Mouse (Mus musculus): Measurements from ENCODE around the gene Mpp3.

The Mpp3 gene

DNA sequence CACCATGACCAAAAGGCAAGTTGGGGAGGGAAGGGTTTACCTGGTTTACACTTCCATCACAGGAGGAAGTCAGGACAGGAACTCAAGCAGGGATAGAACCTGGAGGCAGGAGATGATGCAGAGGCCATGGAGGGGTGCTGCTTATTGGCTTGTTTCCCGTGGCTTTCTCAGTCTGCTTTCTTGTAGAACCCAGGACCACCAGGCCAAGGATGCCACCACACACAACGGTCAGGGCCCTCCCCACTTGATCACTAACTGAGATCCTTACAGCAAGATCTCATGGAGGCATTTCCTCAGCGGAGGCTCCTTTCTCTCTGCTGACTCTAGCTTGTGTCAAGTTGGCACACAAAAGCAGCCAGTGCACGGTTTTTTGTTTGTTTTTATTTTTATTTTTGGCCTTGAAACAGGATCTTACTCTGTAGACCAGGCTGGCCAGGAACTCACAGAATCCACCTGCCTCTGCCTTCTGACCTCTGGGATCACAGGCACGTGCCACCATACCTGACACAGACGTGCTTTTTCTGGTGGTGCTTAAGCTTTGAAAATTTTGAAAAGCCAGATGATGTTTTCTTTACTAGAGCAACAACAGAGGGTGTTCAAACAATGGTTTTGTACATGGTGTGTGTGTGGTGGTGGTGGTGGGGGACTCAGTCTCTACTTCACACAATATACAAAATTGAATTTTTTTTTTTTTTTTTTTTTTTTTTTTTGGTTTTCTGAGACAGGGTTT lies at the start of gene Mpp3:
Gene Mpp3, minus strand, starts transcription at position 375 of the 730 bp plus-strand sequence.
- DNase-seq (ENCODE audit: low spot score), result no peak

DNA sequence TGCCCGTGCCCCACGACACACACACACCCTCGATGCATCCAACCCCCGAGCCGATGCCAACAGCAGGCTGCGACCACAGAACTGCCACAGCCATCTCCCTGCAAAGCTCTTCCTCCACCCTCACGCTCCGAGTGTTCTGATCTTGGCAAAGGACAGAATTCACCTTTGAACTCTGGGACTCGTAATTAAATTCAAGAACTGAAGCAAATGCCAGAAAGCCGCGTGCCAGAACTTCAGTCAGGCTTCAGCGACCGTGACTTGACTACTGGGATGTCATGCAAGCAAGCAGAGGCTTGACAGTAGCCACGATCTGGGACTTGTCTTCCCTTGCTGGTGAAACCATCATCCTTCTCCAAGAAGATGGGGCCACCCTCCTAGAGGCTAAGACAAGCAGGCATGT lies 45.5 kb upstream of the Mpp3 start:
- no peak for DNase-seq (ENCODE audit: low spot score)

DNA sequence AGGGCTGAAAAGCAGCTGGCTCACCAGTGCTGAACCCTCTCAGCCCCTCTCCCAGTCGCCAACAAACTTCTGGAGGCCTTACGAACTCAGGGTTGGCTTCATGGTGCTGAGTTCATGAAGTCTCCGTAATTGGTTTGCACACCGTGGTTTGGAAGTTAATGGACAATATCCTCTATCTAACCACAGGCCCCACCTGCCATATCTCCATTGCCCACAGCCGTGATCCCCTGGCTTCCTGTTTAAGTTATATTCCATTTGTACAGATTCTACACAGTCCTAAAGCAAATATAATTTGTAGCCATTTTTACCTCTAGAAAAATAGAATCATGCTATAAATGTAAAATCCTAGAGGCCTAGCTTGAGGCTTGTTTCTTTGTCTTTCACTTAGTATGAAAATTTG lies 44.5 kb upstream of the Mpp3 start:
- no peak for DNase-seq (ENCODE audit: low spot score)

DNA sequence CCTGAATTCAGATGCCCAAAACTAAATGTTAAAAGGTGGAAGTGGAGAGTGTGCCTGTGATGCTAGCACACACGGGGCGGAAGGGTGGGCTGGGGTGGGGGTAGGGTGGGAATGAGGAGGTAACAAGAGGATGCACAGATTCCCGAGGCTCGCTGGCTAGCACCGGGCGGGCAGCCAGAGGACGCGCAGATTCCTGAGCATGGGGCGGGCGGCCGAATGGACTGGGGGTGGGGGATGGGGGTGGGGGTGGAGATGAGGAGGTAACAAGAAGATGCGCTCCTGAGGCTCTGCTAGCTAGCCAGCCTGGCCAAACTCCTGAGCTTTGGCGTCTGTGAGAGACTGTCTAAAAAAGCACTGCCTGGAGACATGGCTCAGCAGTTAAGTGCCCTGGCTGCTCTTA lies 42.2 kb upstream of the Mpp3 start:
- no peak for DNase-seq (ENCODE audit: low spot score)

DNA sequence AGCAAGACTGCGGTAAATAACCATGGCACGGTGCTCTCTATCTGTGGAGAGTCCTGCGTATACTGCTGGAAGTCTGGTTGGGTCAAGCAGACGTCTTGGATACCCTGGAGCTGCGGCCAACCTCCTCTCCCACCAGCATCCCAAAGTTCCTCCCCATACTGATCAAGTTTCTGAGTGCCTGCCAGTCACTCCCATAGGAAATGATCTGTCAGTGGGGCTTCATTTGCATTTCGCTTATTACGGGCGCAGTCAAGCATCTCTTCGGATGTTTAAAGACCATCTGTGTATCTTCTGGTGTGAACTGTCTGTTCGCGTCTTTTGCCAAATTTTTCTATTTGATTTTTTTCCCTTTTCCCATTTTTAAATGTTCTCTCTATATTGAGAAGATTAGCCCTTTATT lies 41.4 kb upstream of the Mpp3 start:
- no peak for DNase-seq (ENCODE audit: low spot score)

DNA sequence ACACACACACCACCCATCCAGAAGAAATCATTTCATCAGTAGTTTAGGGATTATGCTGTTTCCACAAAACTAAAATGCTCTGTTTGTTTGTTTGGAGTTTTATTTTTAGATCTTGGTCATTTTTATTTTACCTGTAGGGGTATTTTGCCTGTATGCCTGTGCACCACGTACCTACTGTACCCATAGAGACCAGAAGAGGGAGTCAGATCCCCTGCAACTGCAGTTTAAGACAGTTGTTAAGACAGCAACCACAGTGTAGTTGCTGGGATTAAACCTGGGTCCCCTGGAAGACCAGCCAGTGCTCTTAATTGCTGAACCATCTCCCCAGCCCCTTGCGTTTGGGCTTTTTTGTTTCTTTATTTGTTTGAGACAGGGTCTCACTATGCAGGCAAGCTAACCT lies 40.7 kb upstream of the Mpp3 start:
- DNase-seq (ENCODE audit: low spot score), result peak; percentile 44

DNA sequence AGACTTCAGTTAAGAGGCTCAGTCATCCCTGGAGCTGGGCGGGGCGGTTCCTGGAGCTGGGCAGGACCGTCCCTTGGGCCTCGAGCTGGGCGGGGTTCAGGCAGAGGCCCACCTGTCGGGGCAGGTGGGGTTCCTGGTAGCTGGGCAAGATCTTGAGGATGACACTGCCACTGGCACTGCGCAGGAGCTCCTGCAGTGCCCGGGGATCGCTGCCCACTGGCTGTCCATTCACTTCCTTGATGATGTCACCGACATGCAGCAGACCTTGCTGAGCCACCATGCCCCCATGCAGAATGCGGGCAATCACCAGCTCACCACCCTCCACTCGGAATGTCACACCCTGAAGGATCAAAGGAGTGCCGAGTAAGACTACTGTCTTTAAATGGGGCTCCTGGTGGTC lies 34.8 kb upstream of the Mpp3 start:
- DNase-seq (ENCODE audit: low spot score), result no peak

DNA sequence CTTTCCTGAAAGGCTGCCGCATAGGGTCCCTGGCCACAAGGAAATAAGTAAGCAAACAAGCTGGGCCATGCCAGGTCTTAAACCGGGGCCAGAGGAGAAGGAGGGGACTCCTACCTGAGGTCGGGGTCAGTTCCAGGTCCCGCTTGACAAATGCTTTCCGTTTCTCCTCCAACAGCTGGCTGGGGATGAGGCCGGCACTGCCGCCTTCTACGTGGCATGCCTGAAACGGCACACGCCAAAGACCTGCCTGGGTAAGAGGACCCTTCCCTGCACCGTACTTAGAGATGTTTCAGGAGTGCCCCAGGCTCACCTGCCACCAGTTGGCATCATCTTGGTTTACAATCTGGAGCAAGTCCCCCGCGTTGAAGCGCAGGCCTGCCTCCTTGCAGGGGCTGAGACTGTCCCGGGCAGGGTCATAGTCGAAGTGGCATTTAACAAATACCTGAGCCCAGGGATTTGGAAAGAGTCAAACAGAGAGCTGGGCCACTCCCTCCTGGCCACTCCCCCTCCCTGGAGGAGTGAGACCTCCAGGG lies 33.7 kb upstream of the Mpp3 start:
- DNase-seq (ENCODE audit: low spot score), result no peak

DNA sequence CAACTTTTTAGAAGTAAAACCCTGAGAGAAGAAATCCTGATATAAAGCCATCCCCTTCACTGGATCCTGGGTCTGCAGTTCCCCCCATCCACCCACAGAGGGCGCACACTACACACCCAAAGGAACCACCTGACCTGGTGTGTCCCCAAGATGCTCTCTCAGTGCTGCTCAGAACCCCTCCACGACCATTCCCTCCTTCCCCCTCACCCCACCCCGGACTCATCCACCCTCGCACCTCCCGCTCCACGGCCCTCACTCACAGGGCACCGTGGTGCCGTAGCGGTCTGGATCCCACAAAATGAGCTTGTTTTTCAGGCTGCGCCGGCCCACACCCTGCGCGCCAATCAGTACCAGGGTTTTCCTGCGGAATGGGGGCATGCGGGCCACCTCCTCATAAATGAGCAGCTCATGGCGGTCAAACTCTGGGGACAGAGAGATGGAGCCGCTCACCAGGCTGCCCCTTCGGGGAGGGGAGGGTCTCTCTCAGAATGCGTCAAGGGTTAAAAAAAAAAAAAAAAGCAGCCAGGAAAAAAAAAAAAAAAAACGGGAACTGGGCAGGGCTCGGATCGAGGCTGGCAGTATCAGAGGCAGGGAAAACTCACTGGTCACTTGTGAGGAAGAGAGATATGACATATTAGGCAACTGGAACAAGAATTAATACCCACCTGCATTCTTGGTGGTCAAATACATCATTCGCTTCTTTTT lies 33.1 kb upstream of the Mpp3 start:
- DNase-seq (ENCODE audit: low spot score), result peak; percentile 87

DNA sequence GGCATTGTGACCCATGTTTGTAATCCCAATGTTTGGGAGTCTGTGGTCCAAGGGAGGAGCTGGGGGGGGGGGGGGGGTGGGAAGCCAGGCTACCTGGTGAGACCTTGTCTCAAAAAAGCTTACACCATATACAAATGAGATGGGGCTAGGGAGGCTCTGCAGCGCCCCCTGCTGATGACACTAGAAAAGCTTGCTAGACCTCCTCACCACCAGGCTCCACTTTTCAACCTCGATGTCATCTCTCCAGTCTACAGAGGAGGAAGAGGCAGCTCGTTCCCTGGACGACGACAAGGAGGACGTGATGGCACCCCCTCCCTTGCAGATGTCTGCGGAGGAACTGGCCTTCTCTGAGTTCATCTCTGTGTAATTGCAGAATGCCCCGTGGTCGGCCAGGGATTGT lies 25.6 kb upstream of the Mpp3 start:
- peak; percentile 82 for DNase-seq (ENCODE audit: low spot score)

DNA sequence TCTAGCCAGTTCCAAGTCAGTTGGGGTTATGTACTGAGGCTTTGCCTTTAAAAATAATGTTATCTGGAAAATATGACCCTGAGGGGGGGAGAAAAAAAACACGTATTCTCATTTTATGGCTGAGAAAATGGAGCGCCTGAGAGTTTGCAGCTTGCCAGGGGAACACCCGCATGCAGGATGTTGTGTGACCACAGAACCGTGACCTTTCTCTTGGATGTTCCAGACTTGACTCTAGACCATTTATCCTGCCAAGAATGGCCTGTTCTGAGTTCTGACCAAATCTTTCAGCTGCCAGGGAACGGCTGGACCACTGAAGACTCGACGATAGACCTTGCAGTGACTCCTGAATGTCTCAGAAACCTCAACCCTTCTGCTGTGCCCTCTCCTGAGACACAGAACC lies 24.9 kb upstream of the Mpp3 start:
- no peak for DNase-seq (ENCODE audit: low spot score)

DNA sequence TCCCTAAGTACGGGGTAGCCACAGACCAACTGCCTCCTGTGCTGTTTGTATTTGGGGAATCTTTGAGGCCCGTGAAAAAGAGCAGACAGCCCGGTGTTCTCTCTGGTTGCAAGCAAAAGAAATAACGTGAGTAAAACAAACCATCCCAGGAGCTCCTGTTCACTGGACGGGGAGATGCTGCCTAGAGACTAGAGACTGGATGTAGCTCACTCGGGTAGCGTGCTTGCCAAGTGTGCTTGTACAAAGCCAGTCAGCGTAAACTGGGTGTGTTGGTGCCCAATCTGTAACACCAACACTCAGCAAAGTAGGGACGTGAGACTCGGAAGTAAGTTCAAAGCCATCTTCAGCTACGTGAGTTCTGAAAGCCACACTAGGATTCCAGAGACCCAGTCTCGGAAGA lies 24.4 kb upstream of the Mpp3 start:
- no peak for DNase-seq (ENCODE audit: low spot score)

DNA sequence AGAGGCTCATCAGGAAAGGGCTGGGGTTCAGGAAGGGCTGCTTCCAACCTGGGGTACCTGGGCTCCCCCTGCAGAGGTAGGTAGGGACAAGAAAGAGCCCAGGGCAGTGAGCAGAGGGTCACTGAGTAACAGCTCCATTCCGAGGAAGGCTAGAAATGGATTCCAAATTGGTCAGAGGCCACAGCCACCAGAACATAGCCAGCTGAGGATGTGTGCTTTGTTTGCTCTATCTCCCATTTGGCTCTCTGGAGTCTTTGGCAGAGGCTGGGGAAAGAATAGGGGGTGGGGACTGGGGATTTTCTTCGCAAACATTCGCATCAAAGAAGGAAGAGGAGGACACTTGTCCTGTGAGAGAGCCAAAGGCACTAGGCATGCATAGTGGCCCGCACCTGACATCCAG lies 23.7 kb upstream of the Mpp3 start:
- no peak for DNase-seq (ENCODE audit: low spot score)

DNA sequence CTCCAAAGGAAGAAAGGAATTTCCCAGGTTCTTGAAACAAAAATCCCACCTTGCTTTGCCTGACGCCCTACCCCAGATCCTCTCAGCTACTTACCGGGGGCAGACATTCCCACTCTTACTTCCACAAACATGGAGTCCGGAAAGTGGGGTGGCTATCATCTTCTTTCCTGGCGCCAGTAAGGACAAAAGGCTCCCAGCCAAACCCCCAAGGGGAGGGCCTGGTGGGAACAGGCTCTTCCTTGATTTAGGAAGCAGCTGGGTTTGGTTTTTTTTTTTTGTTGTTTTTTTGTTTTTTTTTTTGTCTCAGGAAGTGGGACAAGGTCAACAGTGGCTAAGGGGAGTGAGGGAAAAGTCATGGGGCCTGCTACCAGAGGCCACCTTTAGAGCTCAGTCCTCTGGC lies 23.3 kb upstream of the Mpp3 start:
- DNase-seq (ENCODE audit: low spot score), result no peak

DNA sequence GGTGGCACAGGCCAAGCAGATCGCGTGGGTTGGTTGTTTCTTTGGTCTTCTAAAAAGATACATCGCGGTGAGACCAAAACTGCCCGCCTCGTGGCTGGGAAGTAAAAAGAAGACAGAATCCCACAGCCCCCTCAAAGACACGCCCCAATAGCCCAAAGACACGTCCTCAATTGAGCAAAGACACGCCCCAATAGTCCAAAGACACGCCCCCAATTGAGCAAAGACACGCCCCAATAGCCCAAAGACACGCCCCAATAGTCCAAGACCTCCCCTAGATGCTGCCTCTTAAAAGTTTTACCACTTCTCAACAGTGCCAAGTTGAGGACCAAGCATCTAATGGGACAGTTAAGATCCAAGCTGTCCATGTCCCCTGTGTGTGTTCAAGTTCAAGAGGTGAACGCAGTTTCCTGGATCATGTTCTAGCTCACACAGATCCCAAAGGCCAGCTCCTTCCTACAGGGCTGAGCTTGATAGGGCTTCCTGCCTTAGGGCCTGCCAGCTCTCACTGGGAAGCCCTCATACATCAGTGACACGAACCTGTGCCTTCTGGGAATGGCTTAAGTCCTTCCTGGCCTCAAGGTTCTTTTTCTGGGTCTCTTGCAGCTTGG lies 21.7 kb upstream of the Mpp3 start:
- DNase-seq (ENCODE audit: low spot score), result no peak

DNA sequence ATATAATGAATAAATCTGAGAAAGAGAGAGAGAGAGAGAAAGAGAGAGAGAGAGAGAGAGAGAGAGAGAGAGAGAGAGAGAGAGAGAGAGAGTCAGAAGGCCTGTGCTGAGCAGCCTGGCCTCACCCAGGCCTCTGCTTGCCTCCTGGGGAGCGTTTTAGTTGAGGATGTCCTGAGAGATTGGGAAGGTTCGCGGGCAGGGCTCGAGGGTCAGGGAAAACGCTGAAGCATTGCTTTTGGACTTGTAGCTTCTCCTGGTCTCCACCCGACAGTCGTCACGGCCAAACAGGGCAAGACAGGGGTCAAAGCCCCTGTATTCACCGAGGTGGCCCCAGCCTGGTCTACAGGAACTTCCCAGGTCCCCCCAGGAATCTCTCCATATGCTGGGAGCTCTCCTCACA lies 18.3 kb upstream of the Mpp3 start:
- DNase-seq (ENCODE audit: low spot score), result no peak

DNA sequence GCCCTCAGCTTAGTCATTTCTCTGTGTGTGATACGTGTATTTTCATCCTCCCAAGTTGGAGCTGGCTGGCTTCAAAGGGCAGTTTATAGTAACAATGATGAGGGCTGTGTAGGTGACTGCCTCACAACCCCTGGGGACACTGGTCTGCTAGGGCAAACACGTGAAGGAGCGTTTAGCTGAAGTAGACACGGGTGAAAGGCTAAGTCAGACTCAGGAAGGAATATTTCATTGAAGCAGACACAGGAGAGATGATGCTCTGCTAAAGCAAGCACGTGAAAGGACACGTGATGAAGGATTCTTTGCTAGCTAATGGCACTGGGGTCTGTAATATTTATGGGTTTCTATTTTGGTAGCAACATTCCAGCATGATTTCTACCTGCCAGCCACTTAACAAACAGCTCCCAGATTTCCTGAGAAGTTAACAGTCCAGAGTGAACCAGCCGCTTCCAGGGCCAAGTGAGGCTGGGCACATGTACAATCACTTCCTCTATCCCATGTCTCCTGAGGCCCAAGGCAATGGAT lies 16.5 kb upstream of the Mpp3 start:
- DNase-seq (ENCODE audit: low spot score), result no peak

DNA sequence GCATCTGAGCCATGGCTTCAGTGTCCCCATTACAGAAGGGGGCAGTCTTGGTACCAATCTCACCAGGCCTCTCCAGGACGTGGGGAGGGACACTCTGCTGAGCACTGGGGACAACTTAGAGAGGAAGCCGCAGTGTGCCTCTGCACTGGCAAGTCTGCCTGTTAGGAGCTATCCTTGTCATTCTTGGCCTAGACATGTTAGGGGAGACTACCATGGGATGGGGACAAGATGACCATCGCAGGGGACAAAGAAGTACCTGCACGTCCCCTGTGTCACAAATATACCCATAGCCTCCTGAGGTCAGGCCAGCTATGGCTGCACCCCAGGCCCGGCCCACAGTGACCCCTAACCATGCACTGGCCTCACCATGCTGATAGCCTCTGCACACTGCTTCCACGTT lies 15.1 kb upstream of the Mpp3 start:
- no peak for DNase-seq (ENCODE audit: low spot score)

DNA sequence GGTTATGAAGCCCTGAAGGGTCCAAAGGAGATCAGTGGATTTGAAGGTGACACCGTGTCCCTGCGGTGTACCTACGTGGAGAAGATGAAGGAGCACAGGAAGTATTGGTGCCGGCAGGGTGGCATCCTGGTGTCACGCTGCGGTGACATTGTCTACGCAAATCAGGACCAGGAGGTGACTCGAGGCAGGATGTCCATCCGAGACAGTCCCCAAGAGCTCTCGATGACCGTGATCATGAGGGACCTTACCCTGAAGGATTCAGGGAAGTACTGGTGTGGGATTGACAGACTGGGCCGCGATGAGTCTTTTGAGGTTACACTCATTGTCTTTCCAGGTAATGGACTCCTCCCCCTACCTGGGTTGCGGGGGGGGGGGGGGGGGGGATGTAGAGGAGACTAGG lies 14.7 kb upstream of the Mpp3 start:
- DNase-seq (ENCODE audit: low spot score), result no peak

DNA sequence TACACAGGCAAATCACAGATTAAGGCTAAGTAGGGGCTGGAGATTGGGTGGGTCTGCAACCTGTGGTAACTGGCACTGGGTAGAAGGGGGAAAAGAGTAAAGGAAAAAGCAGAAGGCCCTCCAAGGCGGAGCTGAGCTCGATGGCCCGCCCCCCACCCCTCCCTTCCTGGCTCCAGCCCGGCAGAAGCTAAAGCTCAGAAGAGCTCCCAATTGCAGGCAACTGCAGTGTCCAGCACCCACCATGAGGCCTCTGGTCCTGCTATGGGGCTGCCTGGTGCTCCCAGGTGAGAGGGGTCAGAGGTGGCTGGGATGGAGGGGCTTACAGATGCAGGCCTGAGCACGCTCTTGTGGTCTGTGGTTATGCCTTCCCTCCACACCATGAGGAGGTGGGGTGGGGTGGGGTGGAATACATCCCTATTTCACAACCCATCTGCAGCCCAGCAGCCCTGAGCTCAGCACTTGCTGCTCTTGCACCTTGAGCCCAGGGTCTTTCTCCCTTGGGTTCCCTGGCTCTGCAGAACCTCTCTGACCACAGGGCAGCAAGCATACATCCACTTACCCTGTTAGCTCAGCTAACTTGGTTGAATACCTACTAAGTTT lies 13.2 kb upstream of the Mpp3 start, which contains the start of gene Cd300lg:
Gene Cd300lg, plus strand, starts transcription at position 160 of the 600 bp plus-strand sequence.
- no peak for DNase-seq (ENCODE audit: low spot score)

DNA sequence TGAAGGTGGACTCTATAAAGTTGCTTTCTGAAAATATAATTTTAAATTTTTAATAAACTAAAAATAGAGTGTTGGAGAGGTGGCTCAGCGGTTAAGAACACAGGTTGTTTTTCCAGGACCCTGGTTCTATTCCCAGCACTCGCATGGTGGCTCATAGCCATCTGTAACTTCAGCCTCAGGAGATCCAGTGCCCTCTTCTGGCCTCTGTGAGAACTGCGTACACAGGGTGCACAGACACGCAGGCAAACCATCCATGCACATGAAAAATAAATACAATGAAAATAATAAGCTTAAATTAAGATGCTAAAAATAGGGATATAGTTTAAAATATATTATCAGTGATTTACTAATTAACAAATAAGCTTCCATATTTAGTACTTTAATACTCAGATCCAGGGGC lies 12.4 kb upstream of the Mpp3 start:
- DNase-seq (ENCODE audit: low spot score), result no peak

DNA sequence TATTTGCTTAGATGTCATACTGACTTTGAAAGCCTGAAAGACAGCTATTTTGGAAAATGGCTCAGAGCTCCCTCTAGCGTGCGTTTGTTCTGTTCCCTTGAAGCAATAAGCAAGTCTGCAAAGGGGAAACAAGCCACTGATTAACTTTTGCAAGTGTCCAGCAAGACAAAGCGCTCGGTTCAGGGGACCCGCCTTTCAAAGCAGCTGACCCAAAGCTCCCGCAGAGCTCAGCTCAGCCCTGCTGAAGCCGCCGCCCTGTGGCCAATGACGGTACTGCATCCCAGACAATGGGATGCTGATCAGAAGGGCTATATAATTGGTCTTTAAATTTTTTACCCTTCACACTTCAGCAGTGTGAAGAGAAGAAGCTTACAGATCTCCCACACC lies 11.9 kb upstream of the Mpp3 start:
- peak; percentile 95 for DNase-seq (ENCODE audit: low spot score)
